In the genomic region with DNA sequence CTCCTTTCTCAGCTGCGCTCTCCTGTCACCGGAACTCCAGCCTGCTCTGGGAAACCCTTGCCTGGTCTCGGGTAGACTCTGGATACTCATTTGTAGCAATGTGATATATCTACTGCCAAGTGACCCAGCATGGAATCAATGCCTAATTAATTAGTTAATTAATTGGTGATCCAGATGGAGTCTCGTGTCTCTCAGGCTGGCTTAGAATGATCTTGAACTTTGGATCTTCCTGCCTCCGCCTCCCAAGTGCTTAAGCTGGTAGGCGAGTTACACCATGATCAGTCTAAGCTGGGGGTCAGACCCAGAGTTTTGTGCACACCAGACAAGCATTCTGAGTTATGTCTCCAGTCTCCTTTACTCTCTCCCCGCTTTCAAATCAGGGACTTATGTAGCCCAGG, we compare ENCODE assay signal across 26 mouse cellular contexts. TPM values are rescaled to one million over a fixed set of nuclear protein-coding genes. Genes with fewer than 3 reads are reported as not detected.
DNase-seq lines count a peak whose midpoint lies in the region; ATAC-seq and TF ChIP-seq lines count a peak whose summit lies in the region.
"Had no signal": no experiment of that assay in that cellular context is flagged by ENCODE, and none has a peak within 500 bp of the region (broad histone marks: within the 10 kb centered on the region; RNA-seq: fewer than 3 reads in every experiment).

No protein-coding gene starts in this region.

- no peak overlapping the region for H3K27ac ChIP-seq in forebrain, embryonic 14.5 days (ENCODE audit: low read depth, low read length)
- no peak overlapping the region for H3K27ac ChIP-seq in forebrain, embryonic 15.5 days (replicated peaks)
- H3K27ac ChIP-seq in left cerebral cortex, adult 2 months: peak overlapping the region; percentile 28
- peak overlapping the region; percentile 37; the same call in 1 of the 2 replicates for H3K27ac ChIP-seq in kidney, embryonic 16.5 days (ENCODE audit: low read length)
- H3K27ac ChIP-seq in heart, embryonic 11.5 days (ENCODE audit: low read depth, low read length): no peak overlapping the region
- H3K27ac ChIP-seq: forebrain, embryonic 13.5 days; heart, embryonic 13.5 days; liver, embryonic 14.5 days; midbrain, embryonic 13.5 days; neural tube, embryonic 13.5 days had no signal

- intact Hi-C loops in left cerebral cortex, adult 2 months (cut with DNase I): no loop called here

- peaks cover 12% of the 10 kb centered on the region; the same call in 1 of the 2 replicates for H3K36me3 ChIP-seq in forebrain, embryonic 14.5 days (ENCODE audit: control insufficient read depth, insufficient read depth, low read length)
- H3K36me3 ChIP-seq in forebrain, embryonic 15.5 days: peaks cover 9% of the 10 kb centered on the region
- no peaks in the 10 kb centered on the region for H3K36me3 ChIP-seq in kidney, embryonic 16.5 days (ENCODE audit: insufficient read depth, low read length)
- H3K36me3 ChIP-seq in heart, embryonic 11.5 days (ENCODE audit: control insufficient read depth, insufficient read depth, low read length): 0 out of 2 replicates have a peak, but pooled peaks cover 4% of the 10 kb centered on the region

- no peaks in the 10 kb centered on the region for H3K9me3 ChIP-seq in forebrain, embryonic 14.5 days (replicated peaks; ENCODE audit: control insufficient read depth, low read length)
- no peaks in the 10 kb centered on the region for H3K9me3 ChIP-seq in forebrain, embryonic 15.5 days
- H3K9me3 ChIP-seq in kidney, embryonic 16.5 days (ENCODE audit: low read length): no peaks in the 10 kb centered on the region
- no peaks in the 10 kb centered on the region for H3K9me3 ChIP-seq in heart, embryonic 11.5 days (replicated peaks; ENCODE audit: control insufficient read depth, low read length)
- H3K9me3 ChIP-seq: forebrain, embryonic 13.5 days; G1E; heart, embryonic 13.5 days; midbrain, embryonic 13.5 days; neural tube, embryonic 13.5 days had no signal

- H3K4me3 ChIP-seq in forebrain, embryonic 14.5 days (ENCODE audit: low read depth, low read length): no peak overlapping the region
- H3K4me3 ChIP-seq in forebrain, embryonic 15.5 days: no peak overlapping the region
- no peak overlapping the region for H3K4me3 ChIP-seq in left cerebral cortex, adult 2 months
- H3K4me3 ChIP-seq in kidney, embryonic 16.5 days (ENCODE audit: low read length): no peak overlapping the region
- H3K4me3 ChIP-seq in heart, embryonic 11.5 days (ENCODE audit: low read depth, low read length): no peak overlapping the region
- H3K4me3 ChIP-seq: forebrain, embryonic 13.5 days; heart, embryonic 13.5 days; midbrain, embryonic 13.5 days; neural tube, embryonic 13.5 days had no signal

- 61% methylated on average over 7 of the region's 7 CpGs for WGBS in forebrain, embryonic 14.5 days
- WGBS in forebrain, embryonic 15.5 days: 65% methylated on average over 7 of the region's 7 CpGs
- WGBS in kidney, embryonic 16.5 days: 62% methylated on average over 7 of the region's 7 CpGs
- 82% methylated on average over 7 of the region's 7 CpGs for WGBS in heart, embryonic 11.5 days (ENCODE audit: insufficient replicate concordance)

- H3K4me2 ChIP-seq in forebrain, embryonic 14.5 days (ENCODE audit: low read length): no peak overlapping the region
- H3K4me2 ChIP-seq in forebrain, embryonic 15.5 days (replicated peaks): no peak overlapping the region
- H3K4me2 ChIP-seq in kidney, embryonic 16.5 days (replicated peaks; ENCODE audit: low read depth, low read length): no peak overlapping the region
- H3K4me2 ChIP-seq in heart, embryonic 11.5 days: no peak overlapping the region
- H3K4me2 ChIP-seq: forebrain, embryonic 13.5 days; heart, embryonic 13.5 days; lung, embryonic 14.5 days; midbrain, embryonic 13.5 days; neural tube, embryonic 13.5 days had no signal

- no peaks in the 10 kb centered on the region for H3K4me1 ChIP-seq in forebrain, embryonic 14.5 days (ENCODE audit: control insufficient read depth, insufficient read depth, low read length)
- no peaks in the 10 kb centered on the region for H3K4me1 ChIP-seq in forebrain, embryonic 15.5 days
- H3K4me1 ChIP-seq in kidney, embryonic 16.5 days (ENCODE audit: insufficient read depth, low read length): no peaks in the 10 kb centered on the region
- H3K4me1 ChIP-seq in heart, embryonic 11.5 days (ENCODE audit: control insufficient read depth, insufficient read depth, low read length): no peaks in the 10 kb centered on the region
- H3K4me1 ChIP-seq: forebrain, embryonic 13.5 days; heart, embryonic 13.5 days; midbrain, embryonic 13.5 days; neural tube, embryonic 13.5 days had no signal

- H3K9ac ChIP-seq in forebrain, embryonic 14.5 days (ENCODE audit: low read length): no peak overlapping the region
- no peak overlapping the region for H3K9ac ChIP-seq in forebrain, embryonic 15.5 days (replicated peaks)
- H3K9ac ChIP-seq in kidney, embryonic 16.5 days (replicated peaks; ENCODE audit: low read length): no peak overlapping the region
- no peak overlapping the region for H3K9ac ChIP-seq in heart, embryonic 11.5 days (ENCODE audit: low read depth, low read length)
- H3K9ac ChIP-seq: forebrain, embryonic 13.5 days; heart, embryonic 13.5 days; liver, embryonic 14.5 days; lung, embryonic 14.5 days; midbrain, embryonic 13.5 days; neural tube, embryonic 13.5 days had no signal

- no peak for ATAC-seq in forebrain, embryonic 14.5 days
- ATAC-seq in forebrain, embryonic 15.5 days (replicated peaks): no peak
- peak; percentile 46; the same call in 1 of the 2 replicates for ATAC-seq in kidney, embryonic 16.5 days (ENCODE audit: low FRiP score, low TSS enrichment)
- no peak for ATAC-seq in heart, embryonic 11.5 days (replicated peaks; ENCODE audit: insufficient number of reproducible peaks, low FRiP score, low TSS enrichment)
- ATAC-seq: forebrain, embryonic 13.5 days; midbrain, embryonic 13.5 days had no signal

- H3K27me3 ChIP-seq in forebrain, embryonic 14.5 days (replicated peaks; ENCODE audit: control insufficient read depth, insufficient read depth, low read length): no peaks in the 10 kb centered on the region
- no peaks in the 10 kb centered on the region for H3K27me3 ChIP-seq in forebrain, embryonic 15.5 days
- H3K27me3 ChIP-seq in kidney, embryonic 16.5 days (ENCODE audit: insufficient read depth, low read length): no peaks in the 10 kb centered on the region
- no peaks in the 10 kb centered on the region for H3K27me3 ChIP-seq in heart, embryonic 11.5 days (ENCODE audit: control insufficient read depth, insufficient read depth, low read length)
- H3K27me3 ChIP-seq: forebrain, embryonic 13.5 days; heart, embryonic 13.5 days; midbrain, embryonic 13.5 days; neural tube, embryonic 13.5 days had no signal

- DNase-seq in forebrain, embryonic 14.5 days (ENCODE audit: low spot score): peak; percentile 10
- no peak for DNase-seq in left cerebral cortex, adult 2 months (ENCODE audit: extremely low spot score in 1 of 2, low spot score in 2 of 2)
- DNase-seq in left cerebral cortex, adult 9 months (ENCODE audit: low spot score in 2 of 2): no peak
- no peak for DNase-seq in adrenal gland, adult 8-10 months
- DNase-seq in heart, adult 9 months (ENCODE audit: low spot score in 2 of 2): no peak
- DNase-seq: adrenal gland, postnatal 10 days; cerebellum, adult 11 months; cerebellum, adult 9-10 months; cerebellum, postnatal 36 days; gastrocnemius, postnatal 25 days; heart, adult 18-20 months; heart, postnatal 14 days; liver; lung, embryonic 14.5 days; lung, postnatal 14 days; thymus, adult 2 months; thymus, postnatal 36 days had no signal

- no peak for TF ChIP-seq CTCF in left cerebral cortex, adult 2 months (IDR thresholded peaks at IDR 0.05)

RNA-seq across cellular contexts. Expression of a gene that starts 24.4 kb away (rescaled TPM):
- 28.9 and 29.5 TPM in 2 replicates for polyA plus RNA-seq in forebrain, embryonic 14.5 days (2014; fragmentation: Nextera tagmentation; extraction: Ambion mirVana)
- polyA plus RNA-seq in forebrain, embryonic 15.5 days (2015; fragmentation: Nextera tagmentation; extraction: Ambion mirVana): 24.3 TPM in 2 replicates
- 1 to 10 TPM; 9.0 to 9.8 TPM for total RNA-seq in left cerebral cortex, adult 2 months (2021)
- 26.8 and 29.1 TPM in 2 replicates for polyA plus RNA-seq in kidney, embryonic 16.5 days (2015; fragmentation: Nextera tagmentation; extraction: Ambion mirVana)
- polyA plus RNA-seq in heart, embryonic 11.5 days (2014; fragmentation: Nextera tagmentation; extraction: Ambion mirVana): 10.2 and 12.2 TPM in 2 replicates
- total RNA-seq in adrenal gland, adult 8-10 months (2022): 1 to 10 TPM; 3.9 to 9.2 (median 4.7) TPM

Comparison
In these comparisons a context has a peak if more than half of its experiments do, and no peak if none do; other contexts are left out.
1. H3K27ac ChIP-seq: peak in left cerebral cortex, adult 2 months (single experiment) and kidney, embryonic 16.5 days (single experiment); none in forebrain, embryonic 14.5 days (single experiment), forebrain, embryonic 15.5 days (single experiment) and heart, embryonic 11.5 days (single experiment).